Comparison of ENCODE assay signal across 8 mouse cellular contexts in genomic region chr5:118814052-118814451, GRCm38 (mm10).
A peak's percentile ranks its signal among the peaks of the same experiment; 100 is the strongest.
DNase-seq lines count a peak whose midpoint lies in the region; ATAC-seq lines count a peak whose summit lies in the region.

No protein-coding gene starts in this region.

- H3K9me3 ChIP-seq in hindbrain, embryonic 10.5 days, result no peaks in the 10 kb centered on the region
- H3K9me3 ChIP-seq in hindbrain, embryonic 16.5 days (ENCODE audit: control insufficient read depth, low read length), result no peaks in the 10 kb centered on the region

- WGBS in hindbrain, embryonic 10.5 days, result 57% methylated on average over 6 of the region's 6 CpGs
- 47% methylated on average over 6 of the region's 6 CpGs for WGBS in hindbrain, embryonic 16.5 days

- H3K27me3 ChIP-seq in hindbrain, embryonic 10.5 days (ENCODE audit: insufficient read depth, poor library complexity, severe bottlenecking), result 0 out of 2 replicates have a peak, but pooled peaks cover 5% of the 10 kb centered on the region
- H3K27me3 ChIP-seq in hindbrain, embryonic 16.5 days (replicated peaks; ENCODE audit: control insufficient read depth, insufficient read depth, low read length), result no peaks in the 10 kb centered on the region

- no peak overlapping the region for H3K27ac ChIP-seq in hindbrain, embryonic 10.5 days
- H3K27ac ChIP-seq in hindbrain, embryonic 16.5 days (ENCODE audit: low read depth, low read length), result no peak overlapping the region

- no peak for ATAC-seq in hindbrain, embryonic 16.5 days
- peak; percentile 17; the same call in 1 of the 2 replicates for ATAC-seq in megakaryocyte progenitor cell, adult 5-6 weeks (replicated peaks; ENCODE audit: poor library complexity)

- H3K4me3 ChIP-seq in hindbrain, embryonic 10.5 days, result no peak overlapping the region
- H3K4me3 ChIP-seq in hindbrain, embryonic 16.5 days (ENCODE audit: low read length), result no peak overlapping the region

- DNase-seq in hindbrain, embryonic 10.5 days (ENCODE audit: low spot score), result peak; percentile 53
- peak; percentile 33 to 35 for DNase-seq in urinary bladder, adult 18-20 months (ENCODE audit: low spot score in 2 of 2)
- DNase-seq in urinary bladder, adult 2 months (ENCODE audit: low spot score), result no peak
- DNase-seq in gastrocnemius, postnatal 10 days, result peak; percentile 65
- no peak for DNase-seq in left cerebral cortex, adult 18-20 months (ENCODE audit: low spot score in 2 of 2)
- no peak for DNase-seq in cerebellum, adult 11-12 months

- no peaks in the 10 kb centered on the region for H3K36me3 ChIP-seq in hindbrain, embryonic 10.5 days
- no peaks in the 10 kb centered on the region for H3K36me3 ChIP-seq in hindbrain, embryonic 16.5 days (ENCODE audit: control insufficient read depth, insufficient read depth, low read length)

- no peak overlapping the region for H3K9ac ChIP-seq in hindbrain, embryonic 16.5 days (ENCODE audit: low read depth, low read length)

- H3K4me2 ChIP-seq in hindbrain, embryonic 16.5 days (ENCODE audit: low read length), result no peak overlapping the region

- peaks cover 15% of the 10 kb centered on the region; the same call in 1 of the 2 replicates for H3K4me1 ChIP-seq in hindbrain, embryonic 10.5 days (replicated peaks)
- H3K4me1 ChIP-seq in hindbrain, embryonic 16.5 days (ENCODE audit: control insufficient read depth, insufficient read depth, low read depth, low read length), result no peaks in the 10 kb centered on the region

Comparison
In these comparisons a context has a peak if more than half of its experiments do, and no peak if none do; other contexts are left out.
1. DNase-seq: peak in hindbrain, embryonic 10.5 days (single experiment), urinary bladder, adult 18-20 months (2 of 2) and gastrocnemius, postnatal 10 days (single experiment); none in urinary bladder, adult 2 months (single experiment), left cerebral cortex, adult 18-20 months (0 of 2) and cerebellum, adult 11-12 months (single experiment).